Mouse (Mus musculus) hindbrain, embryonic 15.5 days (tissue): ENCODE data around the gene Tspan1. TPM values are rescaled to one million over a fixed set of nuclear protein-coding genes. Genes with fewer than 3 reads are reported as not detected.

ENCODE experiments used
- polyA plus RNA-seq: library from polyadenylated mRNA; unstranded; fragments of >200 nt; fragmentation: Nextera tagmentation; extraction: Ambion mirVana; gene quantifications from 2 replicates; pipeline ENCODE4 v1.2.1, GENCODE M21; 2015

The Tspan1 gene
- polyA plus RNA-seq, 1 experiment from 2014 or later = 0.21 TPM

Other genes starting within 250 kb of the Tspan1 start
- 8.3 and 8.6 TPM in 2 replicates for gene Dmbx1, start 227.7 kb downstream of the Tspan1 start, polyA plus RNA-seq
- 22.7 and 25.9 TPM in 2 replicates for gene Faah, start 149.7 kb downstream of the Tspan1 start, polyA plus RNA-seq
- 12.3 and 12.5 TPM in 2 replicates for gene Nsun4, start 113.7 kb downstream of the Tspan1 start, polyA plus RNA-seq
- 459 and 497 TPM in 2 replicates for gene Uqcrh, start 92.5 kb downstream of the Tspan1 start, polyA plus RNA-seq
- 74.3 and 77.3 TPM in 2 replicates for gene Lrrc41, start 92.3 kb downstream of the Tspan1 start, polyA plus RNA-seq
- 9.9 and 10.7 TPM in 2 replicates for gene Rad54l, start 43.9 kb downstream of the Tspan1 start, polyA plus RNA-seq
- 69.5 and 69.9 TPM in 2 replicates for gene Pomgnt1, start 43.8 kb downstream of the Tspan1 start, polyA plus RNA-seq
- 2.5 and 2.9 TPM in 2 replicates for gene Lurap1, start 16.3 kb downstream of the Tspan1 start, polyA plus RNA-seq
- gene 1700042G07Rik, start 5.8 kb upstream of the Tspan1 start, polyA plus RNA-seq = not detected in 2 replicates
- gene Gm49337, start 5.8 kb upstream of the Tspan1 start, polyA plus RNA-seq = not detected in 2 replicates
- 55.5 and 58.4 TPM in 2 replicates for gene Pik3r3, start 54.0 kb upstream of the Tspan1 start, polyA plus RNA-seq